Mouse (Mus musculus) megakaryocyte, embryonic 14.5 days (primary cell): Measurements from ENCODE around the gene Pom121l2.

ENCODE experiments used
- FLI1 ChIP-seq: IDR thresholded peaks from 2 replicates; pipeline ENCODE4 v1.6.1; 2012; ENCODE audit warnings: low read length, inconsistent platforms, mixed read lengths
- GATA1 ChIP-seq: IDR thresholded peaks from 3 replicates; pipeline ENCODE4 v1.6.1; 2012; ENCODE audit warnings: mixed read lengths, low read length, inconsistent platforms, borderline replicate concordance

GRCm38 (mm10) chr13:22033741-22034442 lies 52.9 kb downstream of the Pom121l2 start:
- TF ChIP-seq GATA1 (no peak), FLI1 (no peak)
